Mouse (Mus musculus): Measurements from ENCODE around the gene Col6a4.

The Col6a4 gene

GRCm38 (mm10) chr9:106073956-106074355, 22.6 kb downstream of the Col6a4 start:
- DNase-seq (ENCODE audit: low spot score), result no peak

GRCm38 (mm10) chr9:106071651-106072050, 24.9 kb downstream of the Col6a4 start:
- no peak for DNase-seq (ENCODE audit: low spot score)

GRCm38 (mm10) chr9:106053446-106053845, 43.1 kb downstream of the Col6a4 start:
- no peak for DNase-seq (ENCODE audit: low spot score)

GRCm38 (mm10) chr9:106043921-106044503, 52.6 kb downstream of the Col6a4 start:
- no peak for DNase-seq (ENCODE audit: low spot score)

- no peak for DNase-seq (ENCODE audit: low spot score)
Observed at GRCm38 (mm10) chr9:106039915-106040659, 56.5 kb downstream of the Col6a4 start.

- no peak for DNase-seq (ENCODE audit: low spot score)
Observed at GRCm38 (mm10) chr9:106039276-106039675, 57.3 kb downstream of the Col6a4 start.

GRCm38 (mm10) chr9:106038865-106039264, 57.7 kb downstream of the Col6a4 start:
- no peak for DNase-seq (ENCODE audit: low spot score)

- DNase-seq (ENCODE audit: low spot score), result no peak
Observed at GRCm38 (mm10) chr9:106015666-106016065, 80.9 kb downstream of the Col6a4 start.

- no peak for DNase-seq (ENCODE audit: low spot score)
Observed at GRCm38 (mm10) chr9:106013139-106013538, 83.4 kb downstream of the Col6a4 start.

GRCm38 (mm10) chr9:105997955-105998354, 98.6 kb downstream of the Col6a4 start:
- no peak for DNase-seq (ENCODE audit: low spot score)

GRCm38 (mm10) chr9:105992425-105992824, 104.2 kb downstream of the Col6a4 start:
- DNase-seq (ENCODE audit: low spot score), result no peak

- DNase-seq (ENCODE audit: low spot score), result no peak
Observed at GRCm38 (mm10) chr9:105990099-105990498, 106.5 kb downstream of the Col6a4 start.

GRCm38 (mm10) chr9:105989468-105989867, 107.1 kb downstream of the Col6a4 start:
- DNase-seq (ENCODE audit: low spot score), result no peak

- DNase-seq (ENCODE audit: low spot score), result no peak
Observed at GRCm38 (mm10) chr9:105988096-105988495, 108.5 kb downstream of the Col6a4 start.

GRCm38 (mm10) chr9:105984931-105985519, 111.6 kb downstream of the Col6a4 start:
- no peak for DNase-seq (ENCODE audit: low spot score)

GRCm38 (mm10) chr9:105978479-105978878, 118.1 kb downstream of the Col6a4 start:
- no peak for DNase-seq (ENCODE audit: low spot score)

- DNase-seq (ENCODE audit: low spot score), result no peak
Observed at GRCm38 (mm10) chr9:105976871-105977270, 119.7 kb downstream of the Col6a4 start.

- DNase-seq (ENCODE audit: low spot score), result no peak
Observed at GRCm38 (mm10) chr9:105976314-105976713, 120.3 kb downstream of the Col6a4 start.

- DNase-seq (ENCODE audit: low spot score), result no peak
Observed at GRCm38 (mm10) chr9:105973736-105974135, 122.8 kb downstream of the Col6a4 start.

GRCm38 (mm10) chr9:105972031-105972430, 124.6 kb downstream of the Col6a4 start:
- DNase-seq (ENCODE audit: low spot score), result no peak

- no peak for DNase-seq (ENCODE audit: low spot score)
Observed at GRCm38 (mm10) chr9:105971351-105971894, 125.2 kb downstream of the Col6a4 start.

GRCm38 (mm10) chr9:105970901-105971300, 125.7 kb downstream of the Col6a4 start:
- no peak for DNase-seq (ENCODE audit: low spot score)

GRCm38 (mm10) chr9:105967976-105968375, 128.6 kb downstream of the Col6a4 start:
- DNase-seq (ENCODE audit: low spot score), result no peak
